Mouse (Mus musculus) left cerebral cortex, adult 9 months (tissue): Measurements from ENCODE around the gene Tcp10c.
"Not testable (repeated sequence)": the region's sequence is repeated elsewhere in the genome, so short reads cannot be mapped to it uniquely, and the experiment has no call there.

Experiments
- DNase-seq, 2 experiments: peaks; one replicate each; pipeline ENCODE4 v3.0.0; 2022; ENCODE audit warnings: low spot score in 2 of 2

Gene Tcp10c

DNA sequence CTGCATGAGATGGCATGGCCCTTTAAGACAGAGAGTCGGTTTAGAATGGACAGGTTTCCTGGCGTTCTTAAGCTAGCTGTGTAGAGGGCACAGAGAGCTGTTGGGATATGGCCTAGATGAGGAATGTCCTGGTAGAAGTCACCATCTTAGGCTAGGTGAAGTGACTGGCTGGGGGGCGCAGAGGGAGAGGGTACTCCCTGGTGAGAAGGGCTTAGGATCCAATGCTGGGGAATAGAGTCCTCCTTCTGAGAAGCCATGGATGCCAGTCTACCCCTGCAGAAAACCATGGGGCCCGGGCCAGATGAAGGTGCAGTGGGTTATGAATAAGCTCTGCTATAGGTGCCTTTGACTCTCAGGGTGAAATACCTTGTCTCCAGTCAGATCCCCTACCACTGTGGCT is at the start of gene Tcp10c:
Gene Tcp10c (plus strand): TSS at position 52 of the 400 bp plus-strand sequence.
- not testable (repeated sequence) for DNase-seq

- DNase-seq: not testable (repeated sequence)
Observed at GRCm38 (mm10) chr17:13307852-13308251, 46.5 kb upstream of the Tcp10c start.

DNA sequence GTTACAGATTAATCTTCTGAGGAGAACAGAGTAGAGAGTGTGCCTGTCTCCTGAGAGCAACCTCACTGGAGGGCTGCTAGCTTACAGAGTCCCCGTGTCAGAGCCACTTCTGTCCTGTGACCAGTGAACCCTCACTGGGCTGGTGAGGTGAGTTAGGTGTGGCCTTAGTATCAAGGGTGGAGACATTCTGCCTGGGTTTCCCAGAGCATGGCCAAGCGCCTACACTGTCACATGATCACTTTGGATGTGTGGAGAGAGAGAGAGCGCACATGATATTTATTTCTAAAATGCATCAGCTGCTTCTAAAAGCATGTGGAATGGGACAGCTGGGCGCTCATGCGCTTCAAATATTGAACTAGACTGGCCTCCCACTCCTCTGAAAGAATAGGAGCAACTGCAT is 46.0 kb upstream of the Tcp10c start:
- peak in 1 of 2 experiments; percentile 28 for DNase-seq

DNA sequence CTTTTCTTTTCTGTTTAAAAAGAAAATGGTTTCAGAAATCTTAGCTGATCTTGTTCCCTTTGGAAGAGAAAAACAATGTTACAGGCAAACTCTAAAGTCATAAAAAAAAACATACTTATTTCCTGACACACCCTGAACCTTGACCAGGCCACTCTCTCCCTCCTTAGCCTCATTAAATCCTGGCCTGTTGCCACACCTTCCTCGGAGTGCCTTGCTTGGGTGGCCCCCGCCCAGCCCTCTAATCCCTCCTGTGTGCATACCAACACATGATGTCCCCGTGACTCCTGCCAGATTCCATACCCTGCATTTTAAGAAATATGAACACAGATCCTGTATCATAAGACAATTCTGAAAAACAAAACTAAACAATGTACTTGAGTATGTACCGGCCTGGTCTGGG is 45.6 kb upstream of the Tcp10c start:
- DNase-seq: not testable (repeated sequence)

GRCm38 (mm10) chr17:13309182-13309631 is 45.2 kb upstream of the Tcp10c start:
- not testable (repeated sequence) for DNase-seq

DNA sequence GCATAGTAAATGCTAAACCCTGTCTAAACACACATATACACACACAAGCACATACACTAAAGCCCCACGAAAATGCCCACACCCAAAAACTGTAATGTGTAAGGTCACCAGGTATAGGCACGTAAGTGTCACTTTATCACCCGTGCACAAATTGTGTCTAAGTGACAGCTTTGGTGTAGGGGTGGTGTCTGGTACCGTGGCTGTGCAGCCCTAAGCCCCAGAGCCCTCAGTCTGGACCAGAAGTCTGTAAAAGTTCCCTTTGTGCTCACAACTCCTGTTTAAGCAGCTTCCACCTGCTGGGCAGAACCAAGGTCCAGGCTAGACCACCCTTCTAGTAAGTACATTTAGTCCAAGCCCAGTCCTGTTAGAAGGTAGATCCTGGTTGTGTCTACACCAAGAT is 24.4 kb upstream of the Tcp10c start:
- DNase-seq: not testable (repeated sequence)

DNA sequence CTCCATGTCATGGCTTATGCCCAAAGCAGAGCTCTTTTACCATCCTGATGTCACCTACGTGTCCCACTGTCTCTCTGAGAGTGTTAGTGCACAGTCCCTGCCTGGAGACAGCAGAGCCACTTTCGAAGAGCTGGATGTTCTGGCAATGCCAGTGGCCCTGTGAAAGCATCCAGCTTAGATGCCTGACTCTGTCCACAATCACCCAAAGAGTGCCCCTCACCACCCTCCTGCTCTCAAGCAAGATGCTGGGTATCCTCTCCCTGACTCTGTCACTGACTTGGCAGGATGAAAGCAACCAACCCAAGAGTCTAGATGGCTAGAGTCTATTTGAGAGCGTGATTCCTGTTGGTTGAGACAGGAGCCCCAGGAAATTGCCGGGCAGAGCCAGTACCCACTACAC is 23.2 kb upstream of the Tcp10c start:
- not testable (repeated sequence) for DNase-seq

DNA sequence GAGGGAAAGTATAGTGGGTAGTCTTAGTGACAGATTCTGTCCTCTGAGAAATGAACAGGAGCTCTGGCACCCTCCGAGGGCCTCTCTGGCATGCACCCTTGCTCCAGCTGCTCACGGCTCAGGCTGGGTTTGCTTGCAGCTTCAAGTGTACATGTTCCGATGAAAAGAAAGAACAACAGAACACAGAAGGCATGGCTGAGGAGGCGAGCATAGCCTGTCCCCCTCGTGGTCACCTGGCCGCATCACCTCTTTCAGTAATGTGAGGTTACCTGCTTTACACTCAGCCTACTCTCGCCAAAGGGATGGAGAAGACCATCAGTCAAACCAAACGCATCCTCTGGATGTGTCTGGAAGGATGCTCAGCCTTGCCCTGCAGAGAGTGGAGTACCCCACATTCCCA is 21.9 kb upstream of the Tcp10c start:
- DNase-seq: not testable (repeated sequence)

DNA sequence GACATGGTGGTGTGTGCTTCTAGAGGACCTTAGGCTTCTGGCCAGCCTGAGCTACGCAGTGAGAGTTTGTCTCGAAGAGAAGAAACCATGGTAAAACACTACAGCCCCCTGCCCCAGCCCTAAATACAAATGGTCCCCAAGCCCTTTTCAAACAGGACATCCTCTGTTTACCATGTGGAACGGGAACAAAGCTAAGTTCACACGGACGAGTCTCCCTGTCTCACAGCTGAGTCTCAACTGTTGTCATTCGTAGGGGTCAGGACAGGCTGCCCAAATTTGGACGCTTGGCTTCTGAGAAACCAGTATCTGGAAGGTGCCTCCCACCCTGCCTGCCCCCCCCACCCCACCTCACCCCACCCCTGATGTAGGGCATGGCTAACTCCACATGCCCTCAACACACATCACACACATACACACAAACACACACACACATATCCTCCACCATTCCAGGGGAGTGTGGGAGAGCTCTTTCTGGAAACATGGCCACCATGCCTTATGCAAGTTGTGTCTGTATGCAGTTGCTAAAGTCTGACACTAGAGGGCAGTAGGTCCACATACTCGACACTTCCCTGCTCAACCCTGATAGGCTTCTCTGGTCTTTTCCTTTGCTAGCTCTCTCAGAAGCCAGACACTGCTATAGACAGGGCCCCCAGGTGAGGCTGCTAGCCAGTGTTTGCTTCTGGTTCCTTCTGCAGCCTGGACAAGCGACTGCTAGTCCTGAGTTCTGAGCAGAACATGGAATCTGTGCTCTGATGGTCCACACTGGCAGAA is 17.2 kb upstream of the Tcp10c start:
- peak; percentile 50 to 80 for DNase-seq

GRCm38 (mm10) chr17:13337931-13338330 is 16.4 kb upstream of the Tcp10c start:
- DNase-seq: not testable (repeated sequence)

DNA sequence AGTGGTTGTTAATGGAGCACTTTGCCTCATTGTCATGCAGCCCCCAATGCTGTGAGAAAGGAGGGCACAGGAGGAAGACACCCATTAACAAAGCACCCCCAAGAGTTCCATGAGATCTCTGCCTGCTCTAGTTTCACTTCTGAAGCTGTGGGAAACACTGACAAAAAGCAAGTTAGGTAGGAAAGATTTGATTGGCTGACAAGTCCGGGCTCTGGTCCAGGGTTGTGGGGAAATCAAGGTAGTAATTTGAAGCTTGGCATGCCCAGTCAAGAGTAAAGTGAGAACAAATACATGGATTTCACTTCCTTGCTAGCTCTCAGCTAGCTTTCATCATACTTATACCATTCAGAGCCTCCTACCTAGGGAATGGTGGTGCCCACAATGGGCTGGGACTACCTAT is 14.3 kb upstream of the Tcp10c start:
- not testable (repeated sequence) for DNase-seq

DNA sequence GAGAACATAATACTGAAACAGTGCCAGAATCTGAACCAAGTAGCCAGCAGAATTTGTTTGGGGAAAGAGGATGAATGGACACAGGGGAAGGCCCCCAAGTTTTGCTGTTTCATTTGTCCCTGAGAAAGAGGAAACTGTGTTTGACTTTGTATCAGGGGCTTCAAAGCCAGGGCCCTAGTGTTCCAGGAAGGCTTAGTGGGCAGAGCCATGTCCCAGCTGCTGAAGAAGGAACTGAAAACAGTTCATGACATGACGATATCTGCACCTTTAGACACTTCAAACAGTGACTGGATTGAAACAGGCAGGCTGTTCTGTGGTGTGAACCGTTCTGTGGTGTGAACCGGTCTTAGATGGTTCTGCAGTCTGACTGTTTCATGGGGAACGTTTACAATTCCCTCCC is 8.4 kb upstream of the Tcp10c start:
- not testable (repeated sequence) for DNase-seq

DNA sequence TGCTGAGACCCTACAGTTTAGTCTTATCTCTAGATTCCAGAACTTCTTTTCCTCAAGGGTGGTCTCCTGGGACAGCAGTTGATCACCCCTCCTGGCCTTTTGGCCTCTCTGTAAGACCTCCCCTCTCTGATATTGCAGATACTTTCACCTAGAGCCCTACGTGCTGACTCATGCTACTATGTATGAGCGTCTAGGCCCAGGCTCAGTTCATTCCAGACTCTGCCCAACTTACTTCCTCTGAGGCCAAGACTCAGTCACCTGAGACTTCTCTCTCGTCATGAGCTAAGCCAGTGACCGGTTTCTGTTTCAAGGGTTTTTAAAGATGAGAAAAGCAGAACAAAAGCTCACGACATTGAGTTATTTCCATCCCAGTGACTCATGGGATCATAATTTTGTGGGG is 4.8 kb upstream of the Tcp10c start:
- DNase-seq: not testable (repeated sequence)

DNA sequence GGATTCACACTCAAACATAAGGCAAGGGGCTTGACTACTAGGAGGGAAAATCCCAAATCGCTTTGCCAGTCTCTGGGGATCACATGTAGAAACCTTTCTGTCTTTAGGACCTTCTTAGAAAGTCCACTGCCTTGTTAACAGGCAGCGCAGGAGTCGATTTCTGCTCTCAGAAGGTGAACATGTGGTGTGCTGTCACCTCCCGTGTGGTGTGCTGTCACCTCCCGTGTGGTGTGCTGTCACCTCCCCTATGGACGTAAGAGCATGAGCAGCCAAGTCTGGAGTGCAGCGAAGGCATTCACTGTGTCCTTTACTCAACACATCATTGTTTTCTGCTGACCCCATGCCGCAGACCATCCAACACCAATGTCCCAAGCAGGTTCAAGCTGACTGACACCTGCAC is 1.1 kb upstream of the Tcp10c start:
- not testable (repeated sequence) for DNase-seq

DNA sequence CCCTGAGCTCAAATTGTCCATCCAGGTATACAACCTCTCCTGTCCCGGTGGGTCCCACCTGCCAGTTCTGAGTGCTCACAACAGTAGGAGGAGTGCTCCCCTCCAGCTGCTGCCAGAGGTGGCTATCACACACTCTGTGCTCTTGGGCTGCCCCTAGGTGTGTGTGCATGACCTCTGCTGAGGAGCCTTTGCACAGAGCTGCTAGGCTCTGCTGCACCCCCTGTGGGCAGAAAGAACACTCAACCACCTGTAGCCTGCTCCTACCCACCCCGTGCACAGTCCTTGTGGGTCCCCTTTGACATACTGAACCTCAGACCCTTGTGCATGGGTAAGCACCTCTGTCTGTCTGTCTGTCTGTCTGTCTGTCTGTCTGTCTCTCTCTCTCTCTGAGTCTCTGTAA is 8.1 kb downstream of the Tcp10c start:
- DNase-seq: not testable (repeated sequence)

- DNase-seq: not testable (repeated sequence)
Observed at GRCm38 (mm10) chr17:13363773-13364172, 9.4 kb downstream of the Tcp10c start.

GRCm38 (mm10) chr17:13364196-13364595 is 9.8 kb downstream of the Tcp10c start:
- not testable (repeated sequence) for DNase-seq

- not testable (repeated sequence) for DNase-seq
Observed at GRCm38 (mm10) chr17:13367181-13367580, 12.8 kb downstream of the Tcp10c start.

GRCm38 (mm10) chr17:13368658-13369057 is 14.3 kb downstream of the Tcp10c start:
- DNase-seq: peak in 1 of 2 experiments; percentile 32

GRCm38 (mm10) chr17:13370746-13371145 is 16.4 kb downstream of the Tcp10c start:
- DNase-seq: not testable (repeated sequence)

- DNase-seq: not testable (repeated sequence)
Observed at GRCm38 (mm10) chr17:13378341-13378740, 24.0 kb downstream of the Tcp10c start.

- not testable (repeated sequence) for DNase-seq
Observed at GRCm38 (mm10) chr17:13379951-13380615, 25.7 kb downstream of the Tcp10c start.

DNA sequence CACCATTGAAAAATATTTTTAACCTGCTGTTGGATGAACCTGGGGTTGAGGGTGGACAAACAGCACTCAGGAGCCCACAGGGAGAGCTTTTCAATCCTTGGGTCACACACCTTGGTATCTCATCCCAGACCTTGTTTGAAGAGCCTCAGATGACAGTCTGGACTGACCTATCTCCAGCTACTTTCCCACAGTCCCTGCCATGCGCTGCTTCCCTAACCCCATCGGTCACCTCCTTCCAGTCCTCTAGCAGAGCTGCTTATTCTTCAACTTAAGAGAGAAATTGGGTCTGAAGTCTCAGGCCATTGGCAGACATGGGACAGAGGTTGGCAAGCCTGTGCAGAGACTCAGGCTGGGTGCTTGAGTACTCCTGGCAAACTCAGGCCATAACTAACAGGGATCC is 26.9 kb downstream of the Tcp10c start:
- DNase-seq: not testable (repeated sequence)
